Mouse (Mus musculus) myocyte (in vitro differentiated cells): ENCODE measurements around the gene Iqgap2. TPM values are rescaled to one million over a fixed set of nuclear protein-coding genes. Genes with fewer than 3 reads are reported as not detected.

Experiments used
- H3K27me3 ChIP-seq: one replicate; pipeline ENCODE4 v1.6.1; 2011; ENCODE audit not compliant: control insufficient read depth, insufficient read depth, insufficient read length
- H3K36me3 ChIP-seq: one replicate; pipeline ENCODE4 v1.6.1; 2011; ENCODE audit not compliant: control insufficient read depth, insufficient read depth
- H3K4me2 ChIP-seq: one replicate; pipeline ENCODE4 v1.6.1; 2011; ENCODE audit warnings: low read depth, control low read depth
- H3K4me3 ChIP-seq: one replicate; pipeline ENCODE4 v1.5.1; 2011; ENCODE audit warnings: mild to moderate bottlenecking, control low read depth, moderate library complexity
- H3K79me2 ChIP-seq: one replicate; pipeline ENCODE4 v1.6.1; 2011; ENCODE audit not compliant: control insufficient read depth, insufficient read depth
- H3ac ChIP-seq: one replicate; pipeline ENCODE4 v1.6.1; 2011; ENCODE audit not compliant: control insufficient read depth, insufficient read length
- CEBPB ChIP-seq: IDR thresholded peaks from 2 replicates; pipeline ENCODE4 v1.6.1; 2011; ENCODE audit warnings: mild to moderate bottlenecking, moderate library complexity; ENCODE audit not compliant: poor library complexity, insufficient read depth, severe bottlenecking
- E2F4 ChIP-seq: IDR thresholded peaks from one replicate; pipeline ENCODE4 v1.6.1; 2011; ENCODE audit warnings: mild to moderate bottlenecking, control low read depth, moderate library complexity; ENCODE audit not compliant: insufficient read depth
- MAX ChIP-seq: IDR thresholded peaks from one replicate; pipeline ENCODE4 v1.6.1; 2011; ENCODE audit warnings: low read depth, mild to moderate bottlenecking, control low read depth
- MYOD1 ChIP-seq, 3 experiments: IDR thresholded peaks; one replicate each; pipeline ENCODE4 v1.6.1; 2011; ENCODE audit warnings: control low read depth in 2 of 3, low read depth in 2 of 3, mild to moderate bottlenecking in 2 of 3, moderate library complexity in 1 of 3; ENCODE audit not compliant: insufficient read length in 2 of 3, control insufficient read depth in 1 of 3
- MYOG ChIP-seq, 3 experiments: IDR thresholded peaks; one replicate each; pipeline ENCODE4 v1.6.1; 2011; ENCODE audit warnings: control low read depth in 2 of 3, low read depth in 2 of 3, mild to moderate bottlenecking in 2 of 3; ENCODE audit not compliant: insufficient read length in 2 of 3, control insufficient read depth in 1 of 3, insufficient read depth in 1 of 3
- POLR2A ChIP-seq: IDR thresholded peaks from one replicate; pipeline ENCODE4 v1.6.1; 2011; ENCODE audit warnings: low read depth, mild to moderate bottlenecking, control low read depth, moderate library complexity; ENCODE audit not compliant: insufficient read length
- POLR2AphosphoS2 ChIP-seq: IDR thresholded peaks from one replicate; pipeline ENCODE4 v1.6.1; 2011; ENCODE audit warnings: low read depth, control low read depth; ENCODE audit not compliant: insufficient read length
- REST ChIP-seq: IDR thresholded peaks from one replicate; pipeline ENCODE4 v1.6.1; 2011; ENCODE audit warnings: mild to moderate bottlenecking, control low read depth, moderate library complexity; ENCODE audit not compliant: insufficient read depth, insufficient read length
- SRF ChIP-seq: IDR thresholded peaks from one replicate; pipeline ENCODE4 v1.6.1; 2011; ENCODE audit warnings: low read depth; ENCODE audit not compliant: control insufficient read depth, insufficient read length
- TCF12 ChIP-seq: IDR thresholded peaks from one replicate; pipeline ENCODE4 v1.6.1; 2011; ENCODE audit warnings: mild to moderate bottlenecking, control low read depth; ENCODE audit not compliant: poor library complexity, insufficient read depth, severe bottlenecking
- TCF3 ChIP-seq: IDR thresholded peaks from one replicate; pipeline ENCODE4 v1.6.1; 2011; ENCODE audit warnings: low read depth, control low read depth; ENCODE audit not compliant: insufficient read length
- USF1 ChIP-seq: IDR thresholded peaks from one replicate; pipeline ENCODE4 v1.6.1; 2011; ENCODE audit warnings: low read depth, mild to moderate bottlenecking, control low read depth, moderate library complexity
- polyA plus RNA-seq: library from polyadenylated mRNA; unstranded; fragments of >200 nt; fragmentation: generic; extraction: Trizol; gene quantifications from one replicate; pipeline ENCODE4 v1.2.1, GENCODE M21; 2012; ENCODE audit warnings: missing spikeins

Gene Iqgap2
- polyA plus RNA-seq, 1 experiment: 0.02 TPM

DNA sequence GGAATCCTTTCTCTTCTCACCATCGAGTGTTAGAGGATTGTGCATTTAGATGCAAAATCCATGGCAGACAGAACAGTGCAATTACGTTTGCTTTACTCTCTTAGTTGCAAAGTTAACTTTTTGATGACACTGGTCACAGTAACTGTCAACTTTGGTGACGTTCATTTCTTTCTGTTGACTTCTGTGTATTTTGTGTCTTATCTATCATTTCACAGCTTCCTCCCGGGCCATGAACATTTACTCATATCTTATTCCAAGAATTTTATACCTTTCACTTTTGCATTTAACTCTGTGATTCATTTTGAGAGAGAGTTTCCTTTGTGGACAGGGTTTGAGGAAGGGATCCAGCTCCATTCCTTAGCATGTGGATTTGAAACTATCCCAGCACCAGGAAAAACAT lies 238.0 kb downstream of the Iqgap2 start:
- Histone ChIP-seq H3K27me3 (no peaks in the 10 kb centered on the region), H3K36me3 (no peaks in the 10 kb centered on the region), H3K4me3 (no peak overlapping the region), H3K4me2 (no peak overlapping the region), H3ac (no peak overlapping the region), H3K79me2 (no peaks in the 10 kb centered on the region)
- TF ChIP-seq MAX: no peak
- no peak for TF ChIP-seq TCF12
- TF ChIP-seq MYOG (IDR thresholded peaks at IDR 0.05; ENCODE audit: control insufficient read depth in 1 of 3, insufficient read depth in 1 of 3, insufficient read length in 2 of 3, low read depth in 2 of 3): no peak
- TF ChIP-seq TCF3: no peak
- no peak for TF ChIP-seq MYOD1 (IDR thresholded peaks at IDR 0.05; ENCODE audit: control insufficient read depth in 1 of 3, insufficient read length in 2 of 3, low read depth in 2 of 3)
- no peak for TF ChIP-seq CEBPB
- no peak for TF ChIP-seq REST
- no peak for TF ChIP-seq SRF
- no peak for TF ChIP-seq E2F4

DNA sequence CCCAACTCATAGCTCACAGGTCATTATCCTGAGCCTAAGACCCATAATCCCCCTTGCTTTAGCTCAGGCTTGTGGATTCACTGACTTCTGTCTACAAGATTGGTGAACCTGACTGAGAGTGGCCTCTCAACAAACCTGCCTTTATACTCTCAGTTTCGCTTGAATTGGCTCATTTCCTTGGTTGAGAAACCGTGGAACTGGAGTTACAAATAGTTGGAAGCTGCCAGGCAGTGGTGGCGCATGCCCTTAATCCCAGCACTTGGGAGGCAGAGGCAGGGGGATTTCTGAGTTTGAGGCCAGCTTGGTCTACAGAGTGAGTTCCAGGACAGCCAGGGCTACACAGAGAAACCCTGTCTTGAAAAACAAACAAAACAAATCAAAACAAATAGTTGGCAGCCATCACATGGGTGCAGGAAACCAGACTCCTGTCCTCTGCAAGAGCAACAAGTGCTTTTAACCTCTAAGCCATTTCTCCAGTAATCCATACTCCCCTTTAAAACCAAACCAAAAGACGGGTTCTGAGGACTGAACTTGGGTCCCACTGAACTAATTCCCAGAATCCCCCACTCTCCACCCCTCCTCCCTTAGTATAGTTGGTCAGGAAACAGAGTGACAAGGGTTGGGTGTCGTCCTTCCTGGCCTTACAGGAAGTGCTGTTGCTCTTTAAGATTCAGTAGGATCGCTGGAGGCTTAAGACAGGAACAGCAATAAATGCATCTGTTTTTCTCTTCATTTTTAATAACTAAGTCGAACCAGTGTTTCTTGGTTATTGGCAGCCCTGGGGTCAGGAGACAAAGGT lies 239.7 kb downstream of the Iqgap2 start:
- H3K36me3 ChIP-seq: no peaks in the 10 kb centered on the region
- H3K4me3 ChIP-seq: no peak overlapping the region
- no peak for TF ChIP-seq MYOD1 (IDR thresholded peaks at IDR 0.05; ENCODE audit: control insufficient read depth in 1 of 3, insufficient read length in 2 of 3, low read depth in 2 of 3)
- no peak for TF ChIP-seq POLR2A
- no peak for TF ChIP-seq MAX
- TF ChIP-seq TCF12: no peak
- TF ChIP-seq E2F4: no peak
- no peak for TF ChIP-seq SRF
- TF ChIP-seq CEBPB: no peak
- TF ChIP-seq USF1: no peak
- TF ChIP-seq REST: no peak
- no peak for TF ChIP-seq TCF3
- TF ChIP-seq MYOG (IDR thresholded peaks at IDR 0.05; ENCODE audit: control insufficient read depth in 1 of 3, insufficient read depth in 1 of 3, insufficient read length in 2 of 3, low read depth in 2 of 3): no peak
- no peak for TF ChIP-seq POLR2AphosphoS2
- no peak overlapping the region for H3ac ChIP-seq
- H3K4me2 ChIP-seq: no peak overlapping the region
- no peaks in the 10 kb centered on the region for H3K79me2 ChIP-seq
- no peaks in the 10 kb centered on the region for H3K27me3 ChIP-seq

DNA sequence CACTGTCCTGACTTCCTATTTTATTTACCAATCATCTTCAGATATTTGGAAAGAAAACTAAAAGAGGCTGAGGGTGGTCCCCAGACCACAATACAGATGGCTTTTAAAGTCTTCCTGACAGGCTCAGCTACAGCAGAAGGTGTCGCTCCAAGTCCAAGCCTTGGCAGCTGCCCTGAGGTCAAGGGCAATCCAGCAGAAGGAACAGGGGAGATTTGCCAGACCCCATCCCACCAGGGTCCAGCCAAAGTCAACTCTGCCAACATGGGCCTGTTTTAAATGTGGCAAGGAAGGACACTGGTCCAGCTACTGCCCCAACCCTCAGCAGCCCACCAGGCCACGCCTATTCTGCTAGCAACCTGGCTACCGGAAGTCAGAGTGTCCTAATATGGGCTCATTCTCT lies 241.8 kb downstream of the Iqgap2 start:
- no peak overlapping the region for H3K4me3 ChIP-seq
- no peaks in the 10 kb centered on the region for H3K79me2 ChIP-seq
- no peaks in the 10 kb centered on the region for H3K27me3 ChIP-seq
- H3K36me3 ChIP-seq: no peaks in the 10 kb centered on the region
- no peak overlapping the region for H3K4me2 ChIP-seq
- no peak for TF ChIP-seq E2F4
- no peak overlapping the region for H3ac ChIP-seq

DNA sequence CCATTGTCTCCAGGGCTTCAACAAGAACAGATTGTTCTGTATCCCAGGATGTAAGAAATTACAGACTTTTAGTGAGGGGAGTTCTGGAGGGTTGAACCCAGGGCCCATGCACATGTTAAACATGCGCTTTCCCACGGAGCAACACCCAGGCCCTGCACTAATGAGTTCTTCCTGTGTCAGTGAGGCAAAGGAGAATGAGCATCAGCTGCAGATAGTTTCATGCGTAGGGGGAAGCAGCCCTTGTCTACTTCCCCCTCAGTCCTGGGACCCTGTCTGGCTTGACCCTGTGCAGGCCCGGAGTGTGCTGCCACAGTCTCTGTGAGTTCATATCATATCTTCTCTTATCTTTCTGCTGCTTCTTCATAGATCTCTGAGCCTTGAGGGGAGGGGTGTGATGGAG lies 244.5 kb downstream of the Iqgap2 start:
- H3K27me3 ChIP-seq: no peaks in the 10 kb centered on the region
- no peak overlapping the region for H3K4me3 ChIP-seq
- H3K4me2 ChIP-seq: no peak overlapping the region
- no peak overlapping the region for H3ac ChIP-seq
- no peaks in the 10 kb centered on the region for H3K79me2 ChIP-seq
- no peaks in the 10 kb centered on the region for H3K36me3 ChIP-seq
- TF ChIP-seq TCF3 (no peak), MYOG (IDR thresholded peaks at IDR 0.05; ENCODE audit: control insufficient read depth in 1 of 3, insufficient read depth in 1 of 3, insufficient read length in 2 of 3, low read depth in 2 of 3) (no peak), MAX (no peak), TCF12 (no peak), POLR2AphosphoS2 (no peak), USF1 (no peak), E2F4 (no peak), POLR2A (no peak), SRF (no peak), MYOD1 (IDR thresholded peaks at IDR 0.05; ENCODE audit: control insufficient read depth in 1 of 3, insufficient read length in 2 of 3, low read depth in 2 of 3) (no peak), CEBPB (no peak), REST (no peak)

DNA sequence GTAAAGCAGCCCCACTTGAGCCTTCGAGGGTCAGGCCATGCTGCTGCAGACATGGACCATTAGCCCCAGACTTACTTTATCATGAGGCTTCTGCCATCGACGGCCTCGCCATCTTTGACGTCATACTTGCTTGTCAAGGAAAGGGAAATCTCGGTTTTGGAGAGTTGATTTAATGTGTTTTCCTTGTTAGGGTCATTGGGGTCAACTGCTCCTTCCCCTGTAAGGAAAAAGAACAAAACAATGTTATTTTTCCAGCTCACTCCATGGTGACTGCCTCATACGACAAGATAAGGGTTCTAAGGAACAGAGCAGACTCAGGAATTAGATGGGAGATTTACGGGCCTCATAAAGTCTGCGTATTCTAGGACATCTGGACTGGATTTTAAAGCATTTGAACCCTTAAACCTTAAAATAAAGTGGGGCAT lies 245.0 kb downstream of the Iqgap2 start:
- Histone ChIP-seq H3K36me3 (no peaks in the 10 kb centered on the region), H3K4me3 (no peak overlapping the region), H3K27me3 (no peaks in the 10 kb centered on the region), H3K79me2 (no peaks in the 10 kb centered on the region), H3ac (no peak overlapping the region), H3K4me2 (no peak overlapping the region)
- TF ChIP-seq TCF3 (no peak), POLR2A (no peak), POLR2AphosphoS2 (no peak), E2F4 (no peak), MYOG (IDR thresholded peaks at IDR 0.05; ENCODE audit: control insufficient read depth in 1 of 3, insufficient read depth in 1 of 3, insufficient read length in 2 of 3, low read depth in 2 of 3) (no peak), REST (no peak), USF1 (no peak), MAX (no peak), MYOD1 (IDR thresholded peaks at IDR 0.05; ENCODE audit: control insufficient read depth in 1 of 3, insufficient read length in 2 of 3, low read depth in 2 of 3) (no peak), SRF (no peak), CEBPB (no peak), TCF12 (no peak)
